8 mouse cellular contexts compared by ENCODE assay signal in the genomic region with DNA sequence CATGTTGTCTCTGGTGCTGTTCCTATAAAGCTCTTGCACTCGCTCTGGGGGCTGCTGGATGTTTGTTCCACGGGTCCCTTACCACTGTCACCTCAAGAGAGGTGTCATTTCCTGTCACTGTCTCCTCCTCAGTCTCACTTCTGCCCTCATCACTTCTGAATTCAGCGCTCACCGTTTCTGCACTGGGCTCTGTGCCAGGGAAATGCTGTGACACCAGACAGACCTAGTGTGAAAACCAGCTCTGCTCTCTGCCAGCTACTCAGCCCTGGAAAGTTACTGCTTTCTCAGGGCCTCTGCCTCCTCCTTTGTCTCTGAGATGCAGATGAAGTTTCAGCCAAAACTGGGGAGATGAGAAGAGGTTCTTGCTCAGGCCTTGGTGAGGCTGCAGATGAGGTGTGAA. TPM values are rescaled to one million over a fixed set of nuclear protein-coding genes. Genes with fewer than 3 reads are reported as not detected.
A peak's percentile ranks its signal among the peaks of the same experiment; 100 is the strongest.
DNase-seq lines count a peak whose midpoint lies in the region; ATAC-seq lines count a peak whose summit lies in the region.

No protein-coding gene starts in this region.

- no peak for DNase-seq in cerebellum, adult 9-11 months
- DNase-seq in lung, postnatal 10 days, result peak; percentile 55
- DNase-seq in lung, postnatal 25 days (ENCODE audit: low spot score), result no peak
- peak; percentile 79 to 80 for DNase-seq in frontal cortex, postnatal 36 days (ENCODE audit: low spot score in 2 of 2)
- no peak for DNase-seq in thymus, postnatal 36 days
- DNase-seq in yolk sac, embryonic 10.5 days (ENCODE audit: low spot score), result no peak

- ATAC-seq in cerebellum, adult (ENCODE audit: insufficient number of reproducible peaks, low FRiP score, low TSS enrichment), result peak; percentile 36; the same call in 1 of the 2 replicates
- peak; percentile 11; the same call in 1 of the 2 replicates for ATAC-seq in neutrophil, adult 5-6 weeks (ENCODE audit: extremely low read depth, insufficient number of reproducible peaks, low FRiP score, poor library complexity, severe bottlenecking)

RNA-seq across cellular contexts. Expression of a gene that starts 12.8 kb away (rescaled TPM):
- not detected in 2 replicates for total RNA-seq in neutrophil, adult 5-6 weeks (2017)

RNA-seq across cellular contexts. Expression of a gene that starts 43.5 kb away (rescaled TPM):
- total RNA-seq in neutrophil, adult 5-6 weeks (2017), result not detected in 2 replicates

RNA-seq across cellular contexts. Expression of a gene that starts 43.9 kb away (rescaled TPM):
- total RNA-seq in neutrophil, adult 5-6 weeks (2017), result not detected in 2 replicates

RNA-seq across cellular contexts. Expression of a gene that starts 55.5 kb away (rescaled TPM):
- not detected in 2 replicates for total RNA-seq in neutrophil, adult 5-6 weeks (2017)

Comparison
In these comparisons a context has a peak if more than half of its experiments do, and no peak if none do; other contexts are left out.
1. DNase-seq: peak in lung, postnatal 10 days (single experiment) and frontal cortex, postnatal 36 days (2 of 2); none in cerebellum, adult 9-11 months (single experiment), lung, postnatal 25 days (single experiment), thymus, postnatal 36 days (0 of 2) and yolk sac, embryonic 10.5 days (single experiment).